Mouse (Mus musculus) kidney, adult 8-10 months (tissue): Measurements from ENCODE around the gene Fam163b.

ENCODE experiments used
- DNase-seq, 2 experiments: peaks; one replicate each; pipeline ENCODE4 v3.0.0; 2022

Fam163b gene

DNA sequence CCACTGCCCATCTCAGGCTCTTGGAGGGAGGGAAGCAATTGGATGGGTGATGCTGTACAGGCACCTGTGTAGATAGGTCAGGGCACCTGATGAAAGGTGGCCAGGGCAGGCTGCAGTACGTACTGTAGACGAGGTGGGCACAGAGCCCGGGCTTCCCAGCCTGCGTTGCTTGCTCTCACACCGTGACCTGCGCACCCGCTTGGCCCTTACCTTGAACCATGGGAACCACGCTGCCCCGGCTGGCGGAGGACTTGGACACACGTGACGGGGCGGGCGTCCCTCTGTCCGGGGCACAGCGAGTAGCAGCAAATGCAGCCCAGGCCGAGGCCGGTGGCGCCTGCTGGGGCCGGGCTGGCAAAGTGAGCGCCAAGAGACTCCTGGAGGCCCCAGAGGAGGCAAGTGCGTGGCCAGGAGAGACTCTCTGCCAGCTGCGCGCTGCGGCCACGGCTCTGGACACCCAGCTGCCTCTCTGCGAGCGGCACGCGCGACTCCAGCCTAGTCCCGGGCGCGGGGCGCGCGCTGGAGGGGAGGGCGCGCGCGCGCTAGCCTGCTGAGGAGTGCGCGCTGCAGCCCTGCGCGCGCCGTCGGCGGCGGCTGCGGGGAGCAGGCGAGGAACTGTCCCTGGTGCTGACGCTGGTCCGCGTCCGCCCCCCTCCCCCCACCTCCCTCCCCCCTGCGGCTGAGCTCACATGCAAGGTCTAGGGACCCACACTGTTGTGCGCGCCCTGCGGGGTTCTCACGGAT is at the start of gene Fam163b:
Fam163b (minus strand) TSS at position 542 of the 744 bp plus-strand sequence.
- DNase-seq = no peak

DNA sequence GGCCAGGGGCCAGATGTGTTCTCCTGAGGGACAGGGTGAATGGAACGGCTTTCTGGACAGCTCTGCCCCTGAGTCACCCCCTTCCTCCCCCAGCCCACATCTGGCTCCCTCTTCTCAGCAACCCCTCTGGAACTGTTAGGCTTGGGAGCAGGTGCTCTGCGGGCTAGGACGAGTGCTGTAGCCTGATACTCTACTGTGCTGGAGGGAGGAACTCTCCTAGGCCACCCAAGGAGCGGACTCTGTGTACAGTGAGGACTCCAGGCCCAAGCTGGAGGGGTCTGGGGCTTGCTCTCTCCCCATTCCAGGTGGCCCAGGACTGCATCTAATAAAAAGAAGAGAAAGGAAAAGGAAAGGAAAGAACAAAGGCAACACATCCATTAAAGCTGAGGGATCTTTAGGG is 47.7 kb upstream of the Fam163b start:
- no peak for DNase-seq

DNA sequence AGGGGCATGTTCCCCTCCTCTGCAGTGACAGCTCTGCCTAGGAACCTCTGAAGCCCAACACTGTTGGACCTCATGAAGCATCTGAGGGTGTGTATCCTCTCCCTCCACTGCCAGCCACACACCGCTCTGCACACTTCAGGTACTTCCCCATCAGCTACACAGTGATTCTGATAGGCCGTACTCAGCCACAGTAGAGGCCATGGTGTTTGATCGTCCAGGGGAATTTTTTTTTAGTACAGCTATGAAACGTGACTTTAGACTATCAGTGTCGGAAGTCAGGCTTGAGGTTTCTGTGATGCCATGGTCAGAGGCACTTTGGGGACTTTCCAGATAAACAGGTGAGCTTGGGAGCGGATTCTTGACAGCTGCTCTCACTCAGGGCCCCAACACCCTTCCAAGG is 45.2 kb upstream of the Fam163b start:
- no peak for DNase-seq

DNA sequence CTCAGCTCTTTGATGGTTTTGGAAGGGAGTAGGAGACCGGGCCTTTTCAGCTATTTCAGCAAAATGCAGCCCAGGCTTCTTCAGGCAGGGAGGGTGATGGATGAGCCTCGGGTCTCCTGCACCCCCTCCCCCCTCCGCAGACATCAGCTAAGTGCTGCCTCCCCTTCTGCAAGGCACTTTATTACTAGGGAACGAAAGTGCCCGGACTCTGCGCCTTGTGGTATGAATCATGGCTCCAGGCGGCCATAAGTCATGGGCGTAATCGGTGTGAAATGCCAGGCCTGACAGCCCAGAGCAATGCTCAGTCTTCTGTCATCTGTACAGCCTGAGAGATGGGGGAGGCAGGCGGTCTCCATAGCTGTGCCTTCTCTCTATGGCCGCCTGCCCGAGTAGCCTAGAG is 41.4 kb upstream of the Fam163b start:
- DNase-seq = no peak

DNA sequence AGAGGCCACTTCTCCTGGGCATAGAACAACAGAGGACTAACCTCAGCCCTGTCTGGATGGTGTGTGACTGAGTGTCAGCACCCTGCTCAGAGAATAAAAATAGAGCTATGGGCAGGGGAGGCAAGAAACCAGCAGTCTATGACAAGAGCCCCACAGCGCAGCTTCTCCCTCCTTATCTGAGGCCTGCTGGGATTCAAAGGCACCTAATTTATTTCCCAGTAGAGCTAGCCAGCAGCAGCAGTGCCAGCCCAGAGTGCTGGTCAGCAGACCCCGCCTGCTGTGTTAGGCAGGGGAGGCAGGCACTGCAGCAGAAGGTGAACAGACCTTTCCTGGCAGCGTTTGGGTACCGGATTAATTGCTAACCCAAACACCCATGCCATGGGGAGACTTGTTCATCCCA is 39.6 kb upstream of the Fam163b start:
- DNase-seq = peak in 1 of 2 experiments; percentile 21

DNA sequence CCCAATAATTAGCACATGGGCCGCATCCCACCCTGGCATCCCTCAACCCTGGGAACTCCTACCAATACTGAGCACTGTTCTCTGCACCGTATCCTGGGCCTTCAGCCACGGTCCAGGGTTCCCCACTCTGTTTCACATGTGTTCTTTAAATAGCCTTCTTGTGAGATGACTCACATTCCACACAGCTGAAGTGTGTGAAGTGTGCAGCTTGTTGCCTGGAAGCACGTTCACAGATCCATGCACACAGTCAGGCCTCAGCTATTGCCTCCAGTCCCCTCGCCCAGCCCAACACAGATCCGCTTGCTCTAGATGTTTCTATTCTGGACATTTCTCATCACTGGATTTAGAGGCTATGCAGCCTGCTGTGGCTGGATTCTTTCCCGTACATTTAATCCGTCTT is 36.8 kb upstream of the Fam163b start:
- no peak for DNase-seq

DNA sequence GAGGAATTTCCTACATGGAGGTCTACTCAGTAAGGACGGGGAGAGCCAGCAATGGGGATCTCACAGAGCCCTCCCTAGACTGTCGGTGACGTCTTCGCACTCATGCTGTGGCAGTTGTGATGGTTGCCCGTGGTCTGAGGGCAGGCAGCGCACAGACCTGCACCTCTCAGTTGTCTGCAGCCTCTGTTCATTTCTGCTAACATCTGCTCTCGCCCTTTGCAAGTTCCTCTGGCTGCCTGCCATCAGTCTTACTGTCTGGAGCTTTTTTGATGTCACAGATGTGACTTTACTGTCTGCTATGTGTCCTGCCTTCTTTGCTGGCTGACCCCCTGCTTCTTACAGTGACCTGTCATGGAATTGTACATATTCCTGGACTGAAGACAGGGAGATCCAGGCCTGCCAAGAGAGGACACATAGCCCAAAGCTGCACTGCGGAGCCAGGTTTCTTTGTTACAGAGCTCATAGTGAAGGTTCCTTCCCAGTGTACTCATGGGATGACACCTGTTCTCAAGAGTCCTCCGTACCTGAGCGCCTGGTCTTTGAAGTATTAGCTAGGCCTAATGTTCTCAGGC is 33.5 kb upstream of the Fam163b start:
- DNase-seq = no peak

DNA sequence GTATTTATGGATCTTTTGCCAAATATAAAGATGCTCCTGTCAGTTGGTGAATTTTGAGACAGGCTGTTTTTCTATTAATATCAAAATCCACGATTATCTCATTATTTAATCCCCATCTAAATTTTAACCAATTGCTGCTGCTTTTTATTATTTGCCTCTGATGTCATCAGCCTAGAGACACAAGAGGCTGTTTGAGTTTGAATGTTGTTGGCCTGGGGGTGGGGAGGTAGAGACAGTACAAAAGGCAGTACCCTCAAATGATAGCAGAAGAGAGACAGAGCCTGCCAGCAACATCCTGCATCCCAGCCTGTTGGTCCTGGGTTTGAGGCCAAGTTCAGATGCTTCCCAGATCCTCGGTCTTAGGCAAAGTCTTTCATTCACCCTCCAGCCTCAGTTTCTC is 32.0 kb upstream of the Fam163b start:
- no peak for DNase-seq

DNA sequence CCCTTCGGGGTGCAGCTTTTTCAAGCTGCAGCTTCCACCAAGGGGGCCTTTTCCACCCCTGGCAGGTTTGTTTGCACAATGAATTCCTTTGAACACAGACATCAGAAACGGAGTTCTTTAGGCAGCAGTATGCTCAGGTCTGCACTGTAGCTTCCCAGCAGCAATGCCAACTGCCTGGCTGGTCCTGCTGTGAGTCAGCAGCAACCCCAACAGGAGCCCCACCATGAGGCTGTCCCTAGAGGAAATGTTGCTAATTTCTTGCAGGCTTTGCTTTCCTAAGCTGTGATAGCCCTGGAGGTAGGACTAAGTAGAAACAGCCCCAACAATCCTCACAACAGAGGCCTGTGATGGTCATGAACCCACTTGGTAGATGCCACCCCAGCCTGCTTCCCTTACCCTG is 24.7 kb upstream of the Fam163b start:
- DNase-seq = no peak

DNA sequence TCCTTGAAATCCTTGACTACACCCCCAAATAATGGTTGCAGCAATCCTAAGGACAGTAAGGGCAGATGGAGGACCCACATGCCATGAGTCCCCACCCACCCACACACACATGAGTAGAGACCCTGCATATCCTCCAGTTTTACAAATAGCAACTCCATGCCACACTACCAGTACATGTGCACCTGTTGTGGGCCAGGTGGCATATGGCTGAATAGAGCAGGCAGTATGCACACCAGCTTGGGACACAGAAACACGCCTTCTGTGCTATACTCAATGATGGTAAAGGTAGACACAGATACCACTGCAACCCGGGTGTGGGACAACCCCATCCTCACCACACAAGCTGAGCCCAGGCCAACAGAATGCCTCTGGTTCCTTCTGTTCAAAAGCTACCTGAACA is 23.8 kb upstream of the Fam163b start:
- no peak for DNase-seq

DNA sequence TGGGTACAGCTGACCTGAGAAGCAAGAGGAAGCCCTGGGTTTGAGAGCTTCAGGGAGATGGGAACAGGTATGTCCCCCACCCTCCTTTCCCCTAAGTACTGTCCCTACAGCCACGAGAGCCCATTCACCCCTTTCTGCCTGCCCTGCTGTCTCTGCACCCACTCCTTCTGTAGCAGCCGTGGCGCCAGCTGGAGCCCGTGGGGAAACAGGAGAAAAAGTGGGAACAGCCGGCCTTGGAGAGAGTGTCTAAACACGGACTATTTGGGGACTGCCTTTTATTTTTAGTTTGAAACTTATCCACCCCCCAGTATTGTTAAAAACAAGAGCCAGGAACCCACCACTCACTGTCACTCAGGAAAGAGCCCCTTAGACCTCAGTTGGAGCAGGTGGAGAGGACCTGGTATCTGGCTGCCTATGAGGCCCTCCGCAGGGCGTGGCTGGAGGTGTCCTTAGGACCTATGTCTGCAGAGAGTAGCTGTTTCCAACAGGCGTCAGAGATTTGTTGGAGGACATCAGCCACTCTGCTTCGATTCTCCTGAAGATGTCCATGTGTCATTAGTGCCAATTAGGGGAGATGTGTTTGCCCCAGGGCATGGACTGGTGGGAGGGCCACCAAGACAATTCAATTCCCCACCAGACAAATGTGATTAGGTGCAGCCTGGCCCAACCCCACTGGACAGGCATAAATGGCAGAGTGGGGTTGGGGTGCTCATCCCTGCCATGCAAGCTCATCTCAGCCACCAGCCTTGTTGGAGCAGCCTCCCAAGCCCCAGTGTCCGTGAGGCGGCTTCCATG is 22.7 kb upstream of the Fam163b start, which contains the start of gene Dbh:
Dbh (plus strand) TSS at position 438 of the 795 bp plus-strand sequence.
- DNase-seq = no peak

DNA sequence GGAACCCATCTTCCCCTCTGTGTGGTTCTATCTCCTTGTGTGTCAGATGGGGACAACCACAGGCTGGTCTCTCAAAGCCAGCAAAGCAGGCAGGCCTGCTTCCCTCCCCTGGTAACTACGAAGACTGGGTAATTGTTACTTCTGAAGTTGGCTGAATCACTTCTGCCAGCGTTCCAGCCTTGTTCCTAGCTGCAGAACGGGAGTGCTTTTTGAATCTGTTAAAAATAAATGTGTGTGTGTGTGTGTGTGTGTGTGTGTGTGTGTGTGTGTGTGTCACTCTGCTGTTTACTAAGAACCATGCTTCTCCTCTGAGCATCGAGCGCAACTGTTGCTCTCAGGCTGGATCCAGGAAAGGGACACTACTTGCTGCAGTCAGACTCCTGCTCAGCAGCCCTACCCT is 21.6 kb upstream of the Fam163b start:
- no peak for DNase-seq

DNA sequence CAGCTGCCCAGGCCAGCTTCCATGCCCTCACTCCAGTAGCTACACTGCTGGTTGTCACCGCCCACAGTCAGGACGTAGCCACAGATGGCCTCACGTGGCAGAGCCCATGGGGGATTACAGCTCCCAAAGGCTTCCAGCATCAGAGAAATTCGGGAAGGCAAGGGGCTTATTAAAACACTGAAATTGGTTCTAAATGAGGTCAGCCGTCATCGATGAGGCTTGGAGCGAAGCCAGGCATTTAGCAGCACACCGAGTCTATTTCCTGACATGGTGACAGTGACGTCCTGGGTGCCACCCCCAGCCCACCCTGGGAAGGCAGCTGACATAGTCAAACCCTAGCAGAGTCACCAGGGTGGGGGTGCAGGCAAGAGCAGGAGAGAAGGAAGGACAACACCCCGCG is 20.4 kb upstream of the Fam163b start:
- DNase-seq = no peak

DNA sequence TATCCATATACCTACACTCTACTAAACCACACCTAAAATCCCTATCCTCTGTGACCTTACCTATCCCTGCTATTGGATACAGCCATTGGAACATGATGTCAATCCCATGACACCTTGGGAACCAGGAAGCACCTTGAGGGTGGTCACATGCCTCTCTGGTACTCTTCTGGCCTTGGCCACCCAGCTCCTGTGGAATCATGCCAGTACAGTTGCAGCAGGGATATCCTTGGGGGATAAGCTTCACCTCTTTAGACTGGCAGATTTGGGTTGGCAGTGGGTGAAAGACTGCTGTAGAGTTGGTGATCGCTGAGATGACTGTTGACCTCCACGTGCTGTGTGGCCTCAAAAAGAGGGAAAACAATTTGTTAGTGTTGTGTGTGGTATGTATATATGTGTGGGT is 19.2 kb upstream of the Fam163b start:
- no peak for DNase-seq

DNA sequence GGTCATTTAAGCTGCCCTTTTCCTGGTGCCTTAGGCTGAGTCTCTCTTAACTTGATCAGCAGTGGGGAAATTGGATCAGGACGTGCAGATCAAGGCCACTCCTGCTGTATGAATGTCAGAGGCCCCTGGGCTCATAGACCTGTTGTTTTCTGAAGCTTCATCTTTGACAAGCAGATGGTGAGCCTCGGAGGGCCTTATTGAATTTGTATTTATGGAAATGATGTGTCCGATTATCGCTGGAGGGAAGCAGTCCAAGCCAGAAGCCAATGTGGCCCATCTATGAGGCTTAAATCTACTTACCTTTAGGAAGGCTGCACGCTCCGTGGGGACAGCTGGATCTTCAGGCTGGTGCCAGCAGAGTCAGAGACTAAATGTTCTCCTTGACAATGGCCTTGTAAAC is 14.3 kb upstream of the Fam163b start:
- no peak for DNase-seq

DNA sequence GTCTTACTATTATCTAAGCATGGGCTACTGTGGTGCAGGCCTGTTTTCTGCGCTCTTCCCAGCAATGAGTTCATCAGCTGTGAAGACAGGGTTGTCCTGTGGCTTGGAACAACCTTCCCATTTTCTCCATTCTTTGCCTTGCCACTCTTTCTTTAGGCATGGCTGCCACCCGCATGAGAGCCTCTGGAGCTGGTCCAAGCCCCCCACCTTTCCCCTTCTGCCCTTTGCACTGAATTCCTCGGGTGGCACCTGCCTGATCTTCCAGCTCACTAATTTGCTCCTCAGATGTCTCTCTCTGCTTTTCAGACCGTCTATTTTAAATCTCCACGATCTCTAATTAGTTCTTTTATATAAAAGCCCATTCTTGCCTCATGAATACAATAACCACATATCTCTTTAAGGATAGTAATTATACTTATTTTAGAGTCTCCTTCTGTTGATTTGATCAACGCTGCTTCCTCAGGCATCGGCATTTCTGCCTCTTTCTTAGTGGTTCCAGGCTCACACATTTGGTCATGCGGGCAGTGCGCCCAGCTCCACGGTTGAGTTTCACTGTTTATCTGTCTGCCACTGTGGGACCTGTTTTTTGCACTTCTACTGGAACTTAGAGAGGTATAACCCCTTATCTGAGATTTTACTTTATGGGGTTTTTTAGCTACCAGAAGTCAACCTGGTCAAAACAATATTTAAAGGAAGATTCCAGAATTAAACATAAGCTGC is 12.3 kb upstream of the Fam163b start:
- peak; percentile 51 to 72 for DNase-seq

DNA sequence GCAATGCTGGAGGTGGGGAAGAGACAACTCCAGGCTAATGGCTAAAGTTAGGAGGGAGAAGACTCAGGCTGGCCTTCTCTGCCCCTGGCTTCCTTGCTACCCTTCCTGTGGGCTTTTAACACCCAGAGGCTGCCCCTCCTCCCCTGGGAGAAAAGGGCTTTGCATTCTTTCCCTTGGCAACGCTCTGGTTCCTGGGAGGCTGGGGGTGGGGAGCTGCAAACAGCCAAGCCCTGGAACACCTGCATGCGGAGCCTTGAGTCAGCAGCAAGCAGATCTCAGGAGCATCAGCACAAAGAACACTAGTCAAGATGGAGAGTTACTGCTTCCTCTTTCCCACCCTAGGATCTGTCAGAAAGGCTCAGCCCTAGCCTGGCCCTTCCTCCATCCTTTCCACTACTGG is 7.2 kb upstream of the Fam163b start:
- no peak for DNase-seq

DNA sequence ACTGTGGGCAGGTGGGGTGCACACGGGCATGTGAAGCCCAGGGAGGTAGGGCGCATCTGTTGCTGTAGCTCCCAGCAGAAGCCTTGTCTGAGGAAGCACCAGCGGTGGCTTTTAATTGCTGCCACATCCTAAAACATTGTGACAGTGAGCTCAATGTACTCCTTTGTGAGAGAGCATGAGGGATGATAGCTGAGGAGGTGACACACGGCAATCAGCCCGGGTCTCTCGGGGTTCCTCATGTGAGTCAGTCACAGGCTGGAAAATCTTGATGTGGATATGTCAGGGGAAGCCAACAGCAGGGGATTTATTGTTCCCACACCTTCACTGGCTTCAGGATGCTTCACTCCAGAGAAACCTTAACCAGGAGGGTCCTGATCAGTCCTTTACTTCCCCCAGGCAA is 4.5 kb upstream of the Fam163b start:
- DNase-seq = no peak

DNA sequence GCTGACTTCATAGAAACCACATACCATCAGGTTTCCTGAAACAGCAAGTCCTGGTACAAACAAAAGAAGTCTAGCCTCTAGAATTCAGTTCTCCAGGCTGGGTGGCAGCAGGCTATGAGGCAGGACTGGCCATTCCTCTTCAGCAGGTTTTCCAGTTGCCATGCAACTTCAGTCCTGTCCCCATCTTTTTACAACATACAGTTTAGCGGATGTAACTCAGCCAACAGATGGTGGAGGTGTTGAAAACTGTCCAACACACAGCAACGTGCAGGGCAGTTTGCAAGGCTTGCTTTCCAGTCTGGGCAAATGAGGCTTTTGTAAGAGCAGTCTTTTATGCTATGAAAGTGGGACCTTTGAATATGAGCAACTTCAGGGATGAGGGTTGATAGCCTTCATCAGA is 2.7 kb upstream of the Fam163b start:
- DNase-seq = no peak

DNA sequence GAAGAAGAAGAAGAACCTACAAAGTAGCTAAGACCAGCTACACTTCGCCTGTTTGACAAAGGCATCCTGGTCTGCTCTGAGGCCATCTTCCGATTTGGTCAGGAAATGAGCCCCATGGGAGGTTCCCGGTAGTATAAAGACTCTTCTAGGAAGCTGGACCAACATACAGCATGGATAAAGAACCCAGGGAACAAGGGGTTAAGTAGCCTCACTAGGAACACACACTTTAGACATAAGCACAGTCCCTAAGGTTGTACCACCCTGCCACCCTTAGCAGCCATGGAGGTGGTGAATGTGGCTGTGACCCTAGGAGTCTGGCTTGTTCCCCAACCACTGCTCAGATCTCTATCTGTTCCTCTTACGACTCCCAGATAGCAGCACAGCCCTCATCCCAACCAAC is 3.9 kb downstream of the Fam163b start:
- DNase-seq = no peak

DNA sequence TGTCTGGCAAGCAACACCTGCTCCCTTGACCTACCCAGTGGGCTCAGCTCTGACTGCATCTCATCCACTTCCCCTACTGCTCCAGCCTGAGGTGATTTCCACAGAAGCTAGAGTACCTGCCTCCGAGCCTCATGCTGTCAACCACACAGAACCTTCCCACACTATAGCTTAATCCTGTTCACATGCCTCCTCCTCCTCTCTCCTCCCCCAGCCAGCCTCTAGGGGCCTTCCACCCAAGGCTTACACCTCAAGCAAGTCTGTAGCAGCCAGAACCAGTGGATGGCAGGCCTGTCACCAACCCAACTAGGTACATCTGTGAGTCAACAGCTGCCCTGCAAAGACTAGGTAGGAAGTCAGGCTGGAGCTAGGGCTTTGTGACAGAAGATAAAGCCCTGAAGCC is 5.5 kb downstream of the Fam163b start:
- DNase-seq = no peak

DNA sequence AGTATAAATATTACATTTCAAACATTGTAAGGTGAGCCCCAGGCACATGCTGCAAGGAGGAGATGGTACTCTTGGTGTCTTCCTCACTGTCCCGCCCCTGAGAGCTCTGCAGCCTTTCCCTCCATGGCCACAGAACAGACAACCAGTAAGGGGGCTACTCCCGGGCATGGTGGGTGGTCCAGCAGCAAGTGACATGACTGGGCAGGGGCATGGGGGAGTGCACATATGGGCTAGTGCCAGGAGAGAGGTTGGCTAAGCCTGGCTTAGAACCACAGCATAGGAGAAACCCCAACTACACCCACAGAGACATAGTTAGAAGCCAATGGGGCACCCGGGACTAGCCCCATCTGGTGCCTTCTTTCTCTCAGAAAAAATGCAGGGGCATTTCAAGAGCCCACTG is 6.0 kb downstream of the Fam163b start:
- no peak for DNase-seq

DNA sequence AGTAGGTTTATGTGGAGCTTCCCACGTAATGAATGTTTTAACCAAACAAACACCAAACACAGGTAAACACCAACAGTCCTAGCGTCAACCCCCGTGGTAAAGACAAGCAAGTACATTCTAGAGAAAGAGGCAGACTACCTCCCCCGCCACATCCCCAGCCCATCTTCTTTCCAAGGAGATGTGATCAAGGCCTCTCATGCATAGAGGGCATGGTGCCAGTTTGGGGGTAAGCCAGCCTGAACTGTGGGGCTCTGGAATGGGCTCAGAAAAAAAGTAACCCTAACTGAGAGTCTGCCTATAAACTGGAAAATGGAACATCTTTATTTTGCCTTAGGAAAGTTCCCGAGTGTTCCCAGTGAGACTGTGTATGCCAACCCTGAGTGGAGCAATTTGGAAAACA is 6.4 kb downstream of the Fam163b start:
- no peak for DNase-seq

DNA sequence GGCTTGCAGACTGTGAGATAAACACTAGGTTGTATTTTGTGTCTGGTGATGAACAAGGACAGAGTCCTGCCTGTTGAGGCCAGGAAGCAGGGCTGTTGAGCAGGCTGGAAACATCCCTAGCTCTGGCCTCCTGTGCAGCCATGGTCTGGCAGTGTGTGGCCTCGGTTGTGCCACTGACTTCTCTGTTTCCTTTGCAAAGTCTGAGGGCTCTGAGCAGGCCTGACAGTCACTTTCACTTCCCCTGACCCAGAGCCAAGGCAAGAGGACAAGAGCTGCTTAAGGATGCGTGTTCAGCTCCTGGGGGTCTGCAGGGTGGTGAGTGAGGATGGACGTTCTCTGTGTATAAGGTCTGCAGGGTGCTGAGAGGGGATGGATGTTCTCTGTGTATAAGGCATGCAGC is 13.3 kb downstream of the Fam163b start:
- no peak for DNase-seq
